Mouse (Mus musculus) forebrain, embryonic 15.5 days (tissue): Measurements from ENCODE around the gene Acyp2. TPM values are rescaled to one million over a fixed set of nuclear protein-coding genes. Genes with fewer than 3 reads are reported as not detected.

Source experiments
- ATAC-seq: fragments of 200-750 bp; cut with Nextera tagmentation; replicated peaks from 2 replicates; pipeline ENCODE4 v1.8.0; 2017; ENCODE audit warnings: mild to moderate bottlenecking, moderate TSS enrichment, moderate library complexity
- H3K27ac ChIP-seq: fragments of 300-500 bp; sonication (generic); replicated peaks from 2 replicates; pipeline ENCODE4 v1.5.1; 2015; ENCODE audit warnings: mild to moderate bottlenecking, inconsistent platforms
- H3K27me3 ChIP-seq: fragments of 300-500 bp; sonication (generic); 2 replicates; pipeline ENCODE4 v1.6.1; 2015; ENCODE audit warnings: inconsistent platforms
- H3K36me3 ChIP-seq: fragments of 300-500 bp; sonication (generic); 2 replicates; pipeline ENCODE4 v1.6.1; 2015; ENCODE audit warnings: mild to moderate bottlenecking, inconsistent platforms
- H3K4me1 ChIP-seq: fragments of 300-500 bp; sonication (generic); 2 replicates; pipeline ENCODE4 v1.6.1; 2015; ENCODE audit warnings: inconsistent platforms
- H3K4me2 ChIP-seq: fragments of 300-500 bp; sonication (generic); replicated peaks from 2 replicates; pipeline ENCODE4 v1.6.1; 2015; ENCODE audit warnings: mild to moderate bottlenecking, inconsistent platforms
- H3K4me3 ChIP-seq: fragments of 300-500 bp; sonication (generic); 2 replicates; pipeline ENCODE4 v1.5.1; 2015; ENCODE audit warnings: mild to moderate bottlenecking, inconsistent platforms
- H3K9ac ChIP-seq: fragments of 300-500 bp; sonication (generic); replicated peaks from 2 replicates; pipeline ENCODE4 v1.6.1; 2015; ENCODE audit warnings: mild to moderate bottlenecking, inconsistent platforms
- H3K9me3 ChIP-seq: fragments of 300-500 bp; sonication (generic); 2 replicates; pipeline ENCODE4 v1.6.1; 2016; ENCODE audit warnings: inconsistent platforms
- WGBS: fragments of 180-500 bp; shearing (Covaris S2); methylation state at CpG from one replicate; pipeline ENCODE4 v1.1.7; 2015; ENCODE audit warnings: mixed read lengths; 5-methylcytosine and 5-hydroxymethylcytosine counted together
- polyA plus RNA-seq: library from polyadenylated mRNA; unstranded; fragments of >200 nt; fragmentation: Nextera tagmentation; extraction: Ambion mirVana; gene quantifications from 2 replicates; pipeline ENCODE4 v1.2.1, GENCODE M21; 2015

Acyp2 gene
- polyA plus RNA-seq, 1 experiment from 2014 or later: 9.1 TPM

- ATAC-seq: peak; percentile 59
- no peaks in the 10 kb centered on the region for H3K36me3 ChIP-seq
- peak overlapping the region; percentile 81 for H3K27ac ChIP-seq
- no peaks in the 10 kb centered on the region for H3K9me3 ChIP-seq
- no peaks in the 10 kb centered on the region for H3K27me3 ChIP-seq
- peaks cover 7% of the 10 kb centered on the region for H3K4me1 ChIP-seq
- peak overlapping the region; percentile 60 for H3K4me2 ChIP-seq
- H3K4me3 ChIP-seq: peak overlapping the region; percentile 52
- 66% methylated on average over 8 of the region's 8 CpGs for WGBS
- peak overlapping the region; percentile 62; the same call in 1 of the 2 replicates for H3K9ac ChIP-seq
These were observed 178.2 kb downstream of the Acyp2 start for GRCm38 (mm10) chr11:30471187-30471586.

Other genes starting within 250 kb of the Acyp2 start
- gene 4930505A04Rik, start 177.8 kb downstream of the Acyp2 start, polyA plus RNA-seq: 0.25 TPM in 1 of 2 replicates, not detected in the other
- 17.8 and 20.4 TPM in 2 replicates for gene Psme4, start 122.1 kb upstream of the Acyp2 start, polyA plus RNA-seq
- 3.2 and 4.2 TPM in 2 replicates for gene Gpr75, start 235.8 kb upstream of the Acyp2 start, polyA plus RNA-seq
- gene Asb3, start 235.8 kb upstream of the Acyp2 start, polyA plus RNA-seq: 35.9 and 41.2 TPM in 2 replicates